Mouse (Mus musculus): Measurements from ENCODE around the gene Nr1d2.
"Not testable (repeated sequence)": the region's sequence is repeated elsewhere in the genome, so short reads cannot be mapped to it uniquely, and the experiment has no call there.

GRCm38 (mm10) chr14:18177531-18177930 is 61.4 kb downstream of the Nr1d2 start:
- TF ChIP-seq POLR2A (IDR thresholded peaks at IDR 0.05; ENCODE audit: extremely low read depth, insufficient read depth, low read length); CTCF (IDR thresholded peaks at IDR 0.05; ENCODE audit: low read depth, low read length): not testable (repeated sequence)

Data from liver, adult 2 months (tissue).